Mouse (Mus musculus): ENCODE data around the gene Col24a1. TPM values are rescaled to one million over a fixed set of nuclear protein-coding genes. Genes with fewer than 3 reads are reported as not detected.
A peak's percentile ranks its signal among the peaks of the same experiment; 100 is the strongest.

The Col24a1 gene
- 0.45 and 0.62 TPM in 2 replicates for polyA plus RNA-seq (2015; fragmentation: Nextera tagmentation; extraction: Ambion mirVana)

- no peaks in the 10 kb centered on the region for H3K36me3 ChIP-seq
- H3K27me3 ChIP-seq = peaks cover 11% of the 10 kb centered on the region; the same call in 1 of the 2 replicates
- peak; percentile 60 for ATAC-seq (ENCODE audit: low FRiP score)
- H3K9me3 ChIP-seq = no peaks in the 10 kb centered on the region
- peak within 1 kb of the TSS; percentile 39 for H3K4me3 ChIP-seq
- H3K27ac ChIP-seq = no peak within 1 kb of the TSS
- peak within 1 kb of the TSS; percentile 74 for H3K4me2 ChIP-seq
- peaks cover 17% of the 10 kb centered on the region for H3K4me1 ChIP-seq (replicated peaks)
- WGBS = under 1% methylated on average over 22 of the region's 22 CpGs
- H3K9ac ChIP-seq = peak within 1 kb of the TSS; percentile 70
These were observed at the start of gene Col24a1 for GRCm38 (mm10) chr3:145292337-145293134. Col24a1 (plus strand) TSS chr3:145292472.

- Histone ChIP-seq H3K36me3 (no peaks in the 10 kb centered on the region), H3K27ac (no peak overlapping the region), H3K9ac (no peak overlapping the region), H3K27me3 (no peaks in the 10 kb centered on the region), H3K4me3 (no peak overlapping the region), H3K4me1 (replicated peaks) (no peaks in the 10 kb centered on the region), H3K4me2 (no peak overlapping the region), H3K9me3 (no peaks in the 10 kb centered on the region)
- no peak for ATAC-seq (ENCODE audit: low FRiP score)
- WGBS = 93% methylated on average over 2 of the region's 2 CpGs
These were observed 44.2 kb upstream of the Col24a1 start for GRCm38 (mm10) chr3:145248040-145248439.

- no peak overlapping the region for H3K4me2 ChIP-seq
- no peak overlapping the region for H3K4me3 ChIP-seq
- WGBS = 93% methylated on average over 5 of the region's 5 CpGs
- no peak overlapping the region for H3K27ac ChIP-seq
- H3K36me3 ChIP-seq = no peaks in the 10 kb centered on the region
- no peaks in the 10 kb centered on the region for H3K9me3 ChIP-seq
- no peaks in the 10 kb centered on the region for H3K4me1 ChIP-seq (replicated peaks)
- no peak for ATAC-seq (ENCODE audit: low FRiP score)
- no peaks in the 10 kb centered on the region for H3K27me3 ChIP-seq
- H3K9ac ChIP-seq = no peak overlapping the region
These were observed 39.2 kb upstream of the Col24a1 start for GRCm38 (mm10) chr3:145253066-145253465.

GRCm38 (mm10) chr3:145254764-145255396, 37.4 kb upstream of the Col24a1 start:
- H3K36me3 ChIP-seq = no peaks in the 10 kb centered on the region
- no peaks in the 10 kb centered on the region for H3K27me3 ChIP-seq
- no peak for ATAC-seq (ENCODE audit: low FRiP score)
- H3K4me3 ChIP-seq = no peak overlapping the region
- no peak overlapping the region for H3K27ac ChIP-seq
- H3K4me1 ChIP-seq (replicated peaks) = no peaks in the 10 kb centered on the region
- 91% methylated on average over 3 of the region's 3 CpGs for WGBS
- H3K9me3 ChIP-seq = no peaks in the 10 kb centered on the region
- H3K9ac ChIP-seq = no peak overlapping the region
- H3K4me2 ChIP-seq = no peak overlapping the region

- Histone ChIP-seq H3K4me2 (no peak overlapping the region), H3K27ac (no peak overlapping the region), H3K36me3 (no peaks in the 10 kb centered on the region), H3K9me3 (no peaks in the 10 kb centered on the region), H3K9ac (no peak overlapping the region), H3K4me1 (replicated peaks) (no peaks in the 10 kb centered on the region), H3K27me3 (no peaks in the 10 kb centered on the region), H3K4me3 (no peak overlapping the region)
- no peak for ATAC-seq (ENCODE audit: low FRiP score)
- 92% methylated on average over 7 of the region's 7 CpGs for WGBS
These were observed 35.6 kb upstream of the Col24a1 start for GRCm38 (mm10) chr3:145256647-145257046.

GRCm38 (mm10) chr3:145259678-145260077, 32.6 kb upstream of the Col24a1 start:
- no peak for ATAC-seq (ENCODE audit: low FRiP score)
- no peaks in the 10 kb centered on the region for H3K4me1 ChIP-seq (replicated peaks)
- no peak overlapping the region for H3K27ac ChIP-seq
- no peaks in the 10 kb centered on the region for H3K27me3 ChIP-seq
- H3K4me2 ChIP-seq = no peak overlapping the region
- no peaks in the 10 kb centered on the region for H3K9me3 ChIP-seq
- no peaks in the 10 kb centered on the region for H3K36me3 ChIP-seq
- no peak overlapping the region for H3K4me3 ChIP-seq
- WGBS = 87% methylated on average over 6 of the region's 6 CpGs
- no peak overlapping the region for H3K9ac ChIP-seq

- Histone ChIP-seq H3K9me3 (no peaks in the 10 kb centered on the region), H3K4me3 (no peak overlapping the region), H3K36me3 (no peaks in the 10 kb centered on the region), H3K27me3 (no peaks in the 10 kb centered on the region), H3K4me2 (no peak overlapping the region), H3K27ac (no peak overlapping the region), H3K9ac (no peak overlapping the region), H3K4me1 (replicated peaks) (no peaks in the 10 kb centered on the region)
- 78% methylated on average over 4 of the region's 4 CpGs for WGBS
- no peak for ATAC-seq (ENCODE audit: low FRiP score)
These were observed 29.1 kb upstream of the Col24a1 start for GRCm38 (mm10) chr3:145263131-145263530.

GRCm38 (mm10) chr3:145268066-145268465, 24.2 kb upstream of the Col24a1 start:
- 90% methylated on average over 7 of the region's 7 CpGs for WGBS
- Histone ChIP-seq H3K9me3 (no peaks in the 10 kb centered on the region), H3K4me2 (no peak overlapping the region), H3K4me1 (replicated peaks) (no peaks in the 10 kb centered on the region), H3K27ac (no peak overlapping the region), H3K4me3 (no peak overlapping the region), H3K36me3 (no peaks in the 10 kb centered on the region), H3K9ac (no peak overlapping the region), H3K27me3 (no peaks in the 10 kb centered on the region)
- ATAC-seq (ENCODE audit: low FRiP score) = no peak

GRCm38 (mm10) chr3:145274191-145274590, 18.1 kb upstream of the Col24a1 start:
- no peaks in the 10 kb centered on the region for H3K27me3 ChIP-seq
- H3K27ac ChIP-seq = no peak overlapping the region
- no peak overlapping the region for H3K4me2 ChIP-seq
- H3K4me1 ChIP-seq (replicated peaks) = no peaks in the 10 kb centered on the region
- H3K9me3 ChIP-seq = no peaks in the 10 kb centered on the region
- 91% methylated on average over 6 of the region's 6 CpGs for WGBS
- no peak overlapping the region for H3K4me3 ChIP-seq
- H3K9ac ChIP-seq = no peak overlapping the region
- H3K36me3 ChIP-seq = no peaks in the 10 kb centered on the region
- no peak for ATAC-seq (ENCODE audit: low FRiP score)

GRCm38 (mm10) chr3:145293207-145293606, 935 bp downstream of the Col24a1 start:
- Histone ChIP-seq H3K4me1 (replicated peaks) (peaks cover 17% of the 10 kb centered on the region), H3K36me3 (no peaks in the 10 kb centered on the region), H3K27me3 (peaks cover 11% of the 10 kb centered on the region; the same call in 1 of the 2 replicates), H3K9ac (peak overlapping the region; percentile 70), H3K9me3 (no peaks in the 10 kb centered on the region), H3K4me3 (peak overlapping the region; percentile 39), H3K27ac (no peak overlapping the region), H3K4me2 (peak overlapping the region; percentile 74)
- WGBS = 5% methylated on average over 9 of the region's 9 CpGs
- peak; percentile 22; the same call in 1 of the 2 replicates for ATAC-seq (ENCODE audit: low FRiP score)

- ATAC-seq (ENCODE audit: low FRiP score) = 0 out of 2 replicates have a peak, but pooled peaks have one; percentile 8
- 79% methylated on average over 12 of the region's 12 CpGs for WGBS
These were observed 1.5 kb downstream of the Col24a1 start for GRCm38 (mm10) chr3:145293623-145294307.

GRCm38 (mm10) chr3:145299980-145300591, 7.8 kb downstream of the Col24a1 start:
- no peaks in the 10 kb centered on the region for H3K27me3 ChIP-seq
- H3K9me3 ChIP-seq = no peaks in the 10 kb centered on the region
- WGBS = 73% methylated on average over 5 of the region's 5 CpGs
- H3K36me3 ChIP-seq = no peaks in the 10 kb centered on the region
- no peak overlapping the region for H3K4me3 ChIP-seq
- no peak overlapping the region for H3K27ac ChIP-seq
- no peak overlapping the region for H3K4me2 ChIP-seq
- peaks cover 3% of the 10 kb centered on the region; the same call in 1 of the 2 replicates for H3K4me1 ChIP-seq (replicated peaks)
- no peak; the same call in 1 of the 2 replicates for ATAC-seq (ENCODE audit: low FRiP score)
- H3K9ac ChIP-seq = no peak overlapping the region

More at GRCm38 (mm10) chr3:145293623-145294307, 1.5 kb downstream of the Col24a1 start:
- H3K4me2 ChIP-seq = peak overlapping the region; percentile 74
- H3K9ac ChIP-seq = peak overlapping the region; percentile 70
- H3K4me1 ChIP-seq (replicated peaks) = peaks cover 17% of the 10 kb centered on the region
- peak overlapping the region; percentile 39; the same call in 1 of the 2 replicates for H3K4me3 ChIP-seq
- no peak overlapping the region for H3K27ac ChIP-seq
- H3K36me3 ChIP-seq = no peaks in the 10 kb centered on the region
- H3K9me3 ChIP-seq = no peaks in the 10 kb centered on the region
- H3K27me3 ChIP-seq = peaks cover 11% of the 10 kb centered on the region; the same call in 1 of the 2 replicates

Data from hindbrain, embryonic 13.5 days (tissue).